Mouse (Mus musculus) megakaryocyte, embryonic 14.5 days (primary cell): Measurements from ENCODE around the gene Dlx3. TPM values are rescaled to one million over a fixed set of nuclear protein-coding genes. Genes with fewer than 3 reads are reported as not detected.

Experiments
- H3K27me3 ChIP-seq: replicated peaks from 2 replicates; pipeline ENCODE3; 2012; ENCODE audit warnings: inconsistent platforms
- H3K36me3 ChIP-seq: replicated peaks from 2 replicates; pipeline ENCODE3; 2012; ENCODE audit warnings: low read length, inconsistent platforms, mixed read lengths
- H3K4me1 ChIP-seq: 2 replicates; pipeline ENCODE4 v1.6.1; 2012; ENCODE audit warnings: inconsistent platforms
- H3K4me3 ChIP-seq: replicated peaks from 2 replicates; pipeline ENCODE3; 2012; ENCODE audit warnings: moderate library complexity, mild to moderate bottlenecking, inconsistent platforms
- H3K9me3 ChIP-seq: 2 replicates; pipeline ENCODE4 v1.6.1; 2012; ENCODE audit warnings: inconsistent platforms
- FLI1 ChIP-seq: IDR thresholded peaks from 2 replicates; pipeline ENCODE4 v1.6.1; 2012; ENCODE audit warnings: low read length, inconsistent platforms, mixed read lengths
- GATA1 ChIP-seq: IDR thresholded peaks from 3 replicates; pipeline ENCODE4 v1.6.1; 2012; ENCODE audit warnings: mixed read lengths, low read length, inconsistent platforms, borderline replicate concordance
- polyA plus RNA-seq: library from polyadenylated mRNA; stranded (reverse); fragments of >175 nt; gene quantifications from 2 replicates; pipeline ENCODE4 v1.2.3, GENCODE M21; 2012; ENCODE audit warnings: low replicate concordance; ENCODE audit not compliant: insufficient read depth

Dlx3 gene
- polyA plus RNA-seq, 1 experiment = not detected

DNA sequence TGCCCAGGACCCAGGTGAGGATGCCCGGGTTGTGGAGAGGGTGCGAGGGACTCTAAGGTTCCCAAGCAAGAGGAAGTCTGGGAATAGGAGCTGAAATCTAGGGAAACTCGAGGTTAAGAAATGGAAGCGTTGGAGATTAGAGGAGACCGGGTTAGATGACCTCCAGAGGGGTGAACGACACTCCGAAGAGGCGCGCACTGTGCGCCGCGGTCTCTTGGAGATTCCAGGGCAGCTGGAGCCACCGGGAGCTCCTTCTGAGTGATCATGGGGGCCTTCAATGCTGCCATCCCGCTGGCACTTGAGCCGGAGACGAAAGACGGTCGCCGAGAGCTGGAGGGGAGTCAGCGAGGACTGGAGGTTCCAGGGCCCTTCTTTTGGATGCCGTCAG, 708 bp downstream of the Dlx3 start:
- Histone ChIP-seq H3K27me3 (peaks cover 85% of the 10 kb centered on the region), H3K36me3 (no peaks in the 10 kb centered on the region), H3K4me1 (peaks cover 20% of the 10 kb centered on the region), H3K4me3 (no peak overlapping the region), H3K9me3 (no peaks in the 10 kb centered on the region)
- TF ChIP-seq GATA1 (no peak), FLI1 (no peak)

DNA sequence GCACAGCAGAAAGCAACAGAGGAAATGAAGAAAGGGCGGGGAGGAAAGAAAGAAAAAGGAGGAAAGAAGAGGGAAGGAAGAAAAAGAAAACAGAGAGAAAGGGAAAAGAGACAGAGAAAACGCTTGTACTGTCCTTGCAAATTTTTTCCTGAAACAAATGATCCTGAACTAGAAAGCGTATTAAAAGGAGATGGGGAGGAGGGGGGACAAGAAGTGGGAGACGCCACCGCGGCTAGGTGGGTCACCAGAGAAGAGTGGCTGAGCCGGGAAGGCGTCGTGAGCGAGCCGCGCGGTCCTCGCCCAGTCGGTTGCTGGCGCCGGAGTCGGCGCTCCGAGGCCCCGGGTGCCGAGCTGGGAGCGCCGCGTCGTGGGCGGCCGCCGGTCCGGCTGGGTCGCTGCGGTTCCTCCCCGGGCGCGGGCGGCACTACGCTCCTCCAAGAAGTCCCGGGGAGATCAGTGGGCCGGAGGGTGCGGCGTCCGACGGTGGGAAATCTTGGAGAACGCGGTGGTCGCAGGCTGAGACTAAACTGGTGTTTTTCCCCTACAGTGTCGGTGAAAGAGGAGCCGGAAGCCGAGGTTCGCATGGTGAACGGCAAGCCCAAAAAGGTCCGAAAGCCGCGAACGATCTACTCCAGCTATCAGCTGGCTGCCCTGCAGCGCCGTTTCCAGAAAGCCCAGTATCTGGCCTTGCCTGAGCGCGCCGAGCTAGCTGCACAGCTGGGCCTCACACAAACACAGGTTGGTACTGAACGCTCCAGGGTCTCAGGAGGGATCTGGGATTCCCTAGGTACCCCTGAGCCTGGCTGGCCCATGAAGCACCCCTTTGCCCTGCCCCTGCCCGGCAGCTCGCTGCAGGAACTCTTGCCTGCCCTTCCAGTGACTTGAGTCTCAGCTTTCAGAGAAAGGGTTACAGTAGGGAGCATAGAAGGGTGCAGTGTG, 1.5 kb downstream of the Dlx3 start:
- peaks cover 23% of the 10 kb centered on the region for H3K4me1 ChIP-seq

DNA sequence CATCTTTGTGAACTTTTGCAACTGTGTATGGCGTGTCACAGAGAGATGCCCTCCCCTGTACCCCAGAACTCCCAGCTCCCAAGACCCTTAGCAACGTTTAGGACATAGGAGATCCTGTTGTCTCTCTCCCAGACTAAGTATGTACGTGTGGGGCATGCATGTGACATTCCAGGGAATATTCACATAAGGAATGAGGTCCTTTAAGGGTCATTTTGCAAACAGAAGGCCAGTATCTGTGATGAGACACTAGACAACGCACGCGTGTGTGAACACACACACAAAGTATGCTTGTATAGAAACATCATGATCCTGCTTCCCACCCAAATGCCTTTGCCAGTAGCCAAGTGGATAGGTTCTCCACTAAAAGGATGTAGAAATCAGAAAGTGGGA, 2.2 kb downstream of the Dlx3 start:
- H3K4me1 ChIP-seq = peaks cover 26% of the 10 kb centered on the region
- no peak overlapping the region for H3K4me3 ChIP-seq
- H3K27me3 ChIP-seq = peaks cover 97% of the 10 kb centered on the region
- no peaks in the 10 kb centered on the region for H3K36me3 ChIP-seq
- H3K9me3 ChIP-seq = no peaks in the 10 kb centered on the region
- TF ChIP-seq GATA1 (no peak), FLI1 (no peak)

More for the DNA sequence above, 1.5 kb downstream of the Dlx3 start:
- no peak overlapping the region for H3K4me3 ChIP-seq
- TF ChIP-seq FLI1 = no peak
- TF ChIP-seq GATA1 = no peak
- H3K36me3 ChIP-seq = no peaks in the 10 kb centered on the region
- H3K9me3 ChIP-seq = no peaks in the 10 kb centered on the region
- H3K27me3 ChIP-seq = peaks cover 91% of the 10 kb centered on the region

DNA sequence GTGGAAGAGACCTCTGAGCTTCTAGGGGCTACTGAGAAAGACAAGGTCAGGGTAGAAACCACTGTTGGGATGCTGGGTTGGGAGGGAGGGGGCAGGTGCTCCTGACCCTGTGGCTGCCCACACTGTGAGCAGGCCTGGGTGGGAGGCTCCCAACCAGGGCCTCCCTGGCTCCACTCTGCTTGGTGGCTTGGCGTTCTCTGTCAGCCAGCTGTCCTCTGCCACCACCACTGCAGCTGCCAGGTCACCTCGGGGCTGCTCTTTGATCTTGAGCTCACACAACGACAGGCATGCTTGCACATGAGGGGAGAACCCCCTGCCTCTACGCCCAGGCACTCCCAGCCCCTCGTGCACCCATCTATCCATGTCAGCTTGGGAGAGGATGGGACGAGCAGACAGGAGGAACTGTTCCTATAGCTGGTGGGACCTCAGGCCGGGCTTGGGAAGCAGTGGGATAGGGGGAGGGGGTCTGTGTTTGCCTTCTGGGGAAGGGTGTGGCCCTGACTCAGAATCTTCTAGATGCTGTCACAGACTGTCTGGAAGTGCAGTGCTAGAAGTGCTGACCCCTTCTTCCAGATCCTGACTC, 5.5 kb downstream of the Dlx3 start:
- peaks cover 16% of the 10 kb centered on the region for H3K4me1 ChIP-seq
- no peaks in the 10 kb centered on the region for H3K36me3 ChIP-seq
- TF ChIP-seq FLI1 (no peak), GATA1 (no peak)
- peaks cover 96% of the 10 kb centered on the region for H3K27me3 ChIP-seq
- H3K9me3 ChIP-seq = no peaks in the 10 kb centered on the region
- H3K4me3 ChIP-seq = peak overlapping the region; percentile 50

DNA sequence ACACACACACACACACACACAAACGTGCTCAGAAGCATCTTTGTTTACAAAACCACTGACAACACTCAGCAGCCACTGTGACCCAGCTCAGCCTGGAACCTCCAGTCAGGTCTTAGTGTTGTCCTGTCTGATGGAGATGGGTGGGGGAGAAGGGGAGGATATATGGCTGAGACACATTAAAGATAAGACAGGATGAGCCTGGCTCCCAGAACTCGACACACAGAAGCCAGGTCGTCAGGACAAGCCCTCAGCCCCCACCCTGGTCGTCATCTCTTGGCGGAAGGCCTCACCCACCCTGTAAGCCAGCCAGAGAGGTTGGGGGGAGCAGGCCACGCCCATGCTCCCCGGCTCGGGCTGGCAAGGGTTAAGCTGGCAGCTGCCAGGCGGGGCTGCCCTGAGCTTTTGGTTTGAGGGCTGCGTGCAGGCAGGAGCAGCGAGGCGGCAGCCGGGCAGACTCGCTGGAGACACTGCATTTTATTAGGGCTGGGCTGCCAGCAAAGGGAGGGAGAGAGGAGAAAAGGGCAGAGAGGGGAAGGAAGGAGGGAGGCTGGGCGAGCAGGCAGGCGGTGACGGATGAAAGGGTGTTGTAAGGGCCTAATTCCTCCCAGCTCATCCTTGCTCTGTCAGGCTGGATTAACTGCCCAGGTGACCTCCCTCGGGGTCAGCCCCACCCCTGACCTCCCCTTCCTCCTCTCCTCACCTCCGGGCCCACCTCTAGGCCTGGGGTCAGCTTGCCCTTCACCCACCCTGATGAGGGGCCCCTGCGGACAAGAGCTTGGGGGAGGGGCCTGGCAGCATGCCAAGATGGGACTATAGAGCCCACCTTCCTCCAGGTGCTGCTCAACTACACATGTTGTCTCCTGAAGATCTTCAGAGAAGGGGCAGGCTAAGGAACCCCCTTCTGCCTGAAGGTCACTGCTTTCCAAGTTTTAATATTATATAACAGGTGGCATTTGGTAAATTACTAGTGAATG, 6.6 kb downstream of the Dlx3 start:
- Histone ChIP-seq H3K27me3 (peaks cover 93% of the 10 kb centered on the region), H3K9me3 (no peaks in the 10 kb centered on the region), H3K4me3 (peak overlapping the region; percentile 56), H3K36me3 (no peaks in the 10 kb centered on the region), H3K4me1 (peaks cover 10% of the 10 kb centered on the region)
- TF ChIP-seq FLI1 (no peak), GATA1 (no peak)

DNA sequence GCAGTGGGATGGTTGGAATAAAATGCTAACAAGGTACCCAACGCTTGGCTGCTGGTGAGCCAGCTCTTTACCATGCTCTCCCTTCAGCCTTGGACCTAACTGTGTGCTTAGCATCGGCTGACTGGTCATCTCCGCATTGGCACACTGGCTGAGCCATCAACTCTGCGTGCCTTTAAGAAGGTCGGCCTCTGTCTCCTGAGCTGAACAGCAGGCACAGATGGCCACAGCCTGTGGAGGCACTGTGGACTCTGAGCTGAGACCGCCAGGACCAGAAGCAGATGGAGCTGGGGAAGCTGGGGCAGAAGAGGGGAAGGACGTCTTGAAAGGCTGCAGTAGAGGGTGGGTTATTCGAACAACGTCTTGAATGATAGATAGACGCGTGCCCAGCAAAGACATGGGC, 8.4 kb downstream of the Dlx3 start:
- Histone ChIP-seq H3K4me1 (peaks cover 8% of the 10 kb centered on the region), H3K36me3 (no peaks in the 10 kb centered on the region), H3K27me3 (peaks cover 86% of the 10 kb centered on the region), H3K4me3 (no peak overlapping the region), H3K9me3 (no peaks in the 10 kb centered on the region)
- TF ChIP-seq GATA1 = no peak
- no peak for TF ChIP-seq FLI1

DNA sequence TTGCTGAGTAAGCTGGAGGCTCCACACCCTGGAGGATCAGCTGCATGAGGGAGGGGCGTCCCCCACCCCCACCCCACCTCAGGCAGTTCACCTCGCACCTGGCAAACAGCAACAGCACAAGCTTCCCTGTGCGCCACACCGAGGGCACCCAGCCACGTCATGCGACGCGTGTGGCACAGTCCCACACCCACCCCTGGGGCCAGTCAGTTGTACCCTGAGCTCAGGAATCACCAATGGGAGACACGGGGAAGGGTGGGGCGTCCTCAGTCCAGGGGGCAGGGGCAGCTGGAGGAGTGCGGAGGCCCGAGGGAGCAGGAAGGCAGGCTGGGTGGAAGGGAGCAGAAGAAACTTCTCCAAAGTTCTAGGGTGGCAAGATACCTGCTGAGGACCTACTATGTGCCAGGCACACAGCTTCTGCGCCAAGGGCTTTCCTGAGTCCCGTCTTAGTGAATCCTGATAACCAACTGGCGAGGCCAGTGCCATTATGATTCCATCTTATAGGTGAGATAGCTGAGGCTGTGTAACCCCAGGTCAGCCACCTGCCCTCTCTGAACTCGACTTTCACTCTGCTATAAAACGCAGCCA, 10.8 kb downstream of the Dlx3 start:
- Histone ChIP-seq H3K9me3 (no peaks in the 10 kb centered on the region), H3K27me3 (peaks cover 85% of the 10 kb centered on the region), H3K36me3 (no peaks in the 10 kb centered on the region), H3K4me3 (no peak overlapping the region), H3K4me1 (peaks cover 8% of the 10 kb centered on the region)
- TF ChIP-seq FLI1 (no peak), GATA1 (no peak)

DNA sequence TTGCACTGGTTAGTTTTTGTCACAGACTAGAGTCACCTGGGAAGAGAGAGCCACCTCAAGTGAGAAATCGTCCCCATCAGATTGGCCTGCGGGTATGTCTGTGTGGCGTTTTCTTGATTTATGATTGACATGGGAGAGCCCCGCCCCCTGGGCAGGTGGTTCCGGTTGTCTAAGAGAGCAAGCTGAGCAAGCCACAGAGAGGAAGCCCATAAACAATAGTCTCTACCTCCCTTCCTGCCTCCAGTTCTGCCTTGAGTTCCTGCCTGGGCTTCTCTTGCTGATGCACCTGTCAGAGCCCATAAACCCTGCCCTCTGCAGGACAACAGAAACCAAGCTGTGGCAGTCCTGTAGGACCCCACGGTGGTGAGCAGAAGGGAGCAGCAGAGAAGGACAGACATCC, 13.4 kb downstream of the Dlx3 start:
- no peaks in the 10 kb centered on the region for H3K4me1 ChIP-seq
- peaks cover 87% of the 10 kb centered on the region for H3K27me3 ChIP-seq
- H3K9me3 ChIP-seq = no peaks in the 10 kb centered on the region
- H3K4me3 ChIP-seq = no peak overlapping the region
- TF ChIP-seq GATA1 (no peak), FLI1 (no peak)
- no peaks in the 10 kb centered on the region for H3K36me3 ChIP-seq

DNA sequence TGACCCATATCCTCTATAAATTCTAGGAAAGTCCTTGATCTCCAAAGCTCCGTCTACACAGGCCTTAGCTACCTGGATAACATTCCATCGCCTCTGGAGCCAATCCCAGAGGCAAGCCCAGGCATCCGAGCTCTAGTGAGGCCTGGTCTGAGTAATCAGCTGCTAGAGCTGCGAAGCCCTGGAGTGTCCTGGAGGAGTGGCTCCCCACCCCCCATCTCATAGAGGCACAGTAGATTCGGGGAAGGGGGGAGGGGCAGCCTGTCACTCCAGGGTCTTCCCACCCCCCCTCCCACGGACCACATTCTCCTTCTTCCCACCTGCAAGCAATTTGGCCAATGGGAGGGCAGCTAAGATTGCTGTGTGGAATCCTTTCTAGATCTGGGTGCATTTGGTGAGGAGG, 17.4 kb downstream of the Dlx3 start:
- no peaks in the 10 kb centered on the region for H3K9me3 ChIP-seq
- no peaks in the 10 kb centered on the region for H3K36me3 ChIP-seq
- no peak overlapping the region for H3K4me3 ChIP-seq
- TF ChIP-seq GATA1 (no peak), FLI1 (no peak)
- peaks cover 94% of the 10 kb centered on the region for H3K27me3 ChIP-seq
- no peaks in the 10 kb centered on the region for H3K4me1 ChIP-seq
